Mouse (Mus musculus): ENCODE measurements around the gene Shroom2. TPM values are rescaled to one million over a fixed set of nuclear protein-coding genes. Genes with fewer than 3 reads are reported as not detected.
"Not testable (repeated sequence)": the region's sequence is repeated elsewhere in the genome, so short reads cannot be mapped to it uniquely, and the experiment has no call there.

Shroom2 gene
- polyA plus RNA-seq, 1 experiment from 2014 or later, result 26.5 TPM

GRCm38 (mm10) chrX:152716693-152717092, 52.6 kb downstream of the Shroom2 start:
- no peak overlapping the region for H3K4me3 ChIP-seq (ENCODE audit: low read depth, low read length)
- H3K27ac ChIP-seq (ENCODE audit: low read depth, low read length), result no peak overlapping the region
- no peak overlapping the region for H3K4me2 ChIP-seq (ENCODE audit: low read length)
- H3K9me3 ChIP-seq (replicated peaks; ENCODE audit: control insufficient read depth, low read length), result no peaks in the 10 kb centered on the region
- H3K9ac ChIP-seq (ENCODE audit: low read length), result no peak overlapping the region
- no peaks in the 10 kb centered on the region for H3K27me3 ChIP-seq (replicated peaks; ENCODE audit: control insufficient read depth, insufficient read depth, low read length)
- ATAC-seq, result no peak
- DNase-seq (ENCODE audit: low spot score), result no peak
- no peaks in the 10 kb centered on the region for H3K36me3 ChIP-seq (ENCODE audit: control insufficient read depth, insufficient read depth, low read length)
- H3K4me1 ChIP-seq (ENCODE audit: control insufficient read depth, insufficient read depth, low read length), result no peaks in the 10 kb centered on the region

GRCm38 (mm10) chrX:152710715-152711114, 58.5 kb downstream of the Shroom2 start:
- DNase-seq (ENCODE audit: low spot score); H3K36me3 ChIP-seq (ENCODE audit: control insufficient read depth, insufficient read depth, low read length); H3K27ac ChIP-seq (ENCODE audit: low read depth, low read length); H3K4me2 ChIP-seq (ENCODE audit: low read length); H3K4me3 ChIP-seq (ENCODE audit: low read depth, low read length); H3K4me1 ChIP-seq (ENCODE audit: control insufficient read depth, insufficient read depth, low read length); H3K9ac ChIP-seq (ENCODE audit: low read length); ATAC-seq; H3K9me3 ChIP-seq (replicated peaks; ENCODE audit: control insufficient read depth, low read length); H3K27me3 ChIP-seq (replicated peaks; ENCODE audit: control insufficient read depth, insufficient read depth, low read length): not testable (repeated sequence)
- 52% methylated on average over 2 of the region's 2 CpGs for WGBS

GRCm38 (mm10) chrX:152708359-152708758, 60.9 kb downstream of the Shroom2 start:
- 71% methylated on average over 4 of the region's 4 CpGs for WGBS
- no peak for ATAC-seq
- H3K4me1 ChIP-seq (ENCODE audit: control insufficient read depth, insufficient read depth, low read length), result no peaks in the 10 kb centered on the region
- H3K27me3 ChIP-seq (replicated peaks; ENCODE audit: control insufficient read depth, insufficient read depth, low read length), result no peaks in the 10 kb centered on the region
- no peak for DNase-seq (ENCODE audit: low spot score)
- H3K36me3 ChIP-seq (ENCODE audit: control insufficient read depth, insufficient read depth, low read length), result no peaks in the 10 kb centered on the region
- no peak overlapping the region for H3K4me2 ChIP-seq (ENCODE audit: low read length)
- H3K9me3 ChIP-seq (replicated peaks; ENCODE audit: control insufficient read depth, low read length), result no peaks in the 10 kb centered on the region
- H3K9ac ChIP-seq (ENCODE audit: low read length), result no peak overlapping the region
- H3K4me3 ChIP-seq (ENCODE audit: low read depth, low read length), result no peak overlapping the region
- no peak overlapping the region for H3K27ac ChIP-seq (ENCODE audit: low read depth, low read length)

DNA sequence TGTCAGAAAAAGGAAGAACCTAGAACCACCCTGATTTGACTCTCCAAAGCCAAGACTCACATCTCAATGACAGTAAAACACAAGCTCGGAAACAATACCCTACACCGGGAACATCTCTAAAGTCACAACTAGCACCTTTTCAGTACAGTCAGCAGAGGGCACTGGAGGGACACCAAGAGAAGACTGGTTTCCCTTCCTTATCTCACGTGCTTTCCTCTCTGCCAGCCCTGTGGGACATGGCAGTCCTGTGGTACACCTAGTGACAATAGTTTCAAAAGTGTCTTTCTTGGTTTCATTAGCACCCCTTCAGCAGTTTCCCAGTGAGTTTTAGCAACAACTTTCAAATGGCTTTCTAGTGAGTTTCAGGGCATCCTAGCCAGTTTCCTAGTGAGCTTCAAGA, 63.9 kb downstream of the Shroom2 start:
- 34% methylated on average over 3 of the region's 3 CpGs for WGBS

DNA sequence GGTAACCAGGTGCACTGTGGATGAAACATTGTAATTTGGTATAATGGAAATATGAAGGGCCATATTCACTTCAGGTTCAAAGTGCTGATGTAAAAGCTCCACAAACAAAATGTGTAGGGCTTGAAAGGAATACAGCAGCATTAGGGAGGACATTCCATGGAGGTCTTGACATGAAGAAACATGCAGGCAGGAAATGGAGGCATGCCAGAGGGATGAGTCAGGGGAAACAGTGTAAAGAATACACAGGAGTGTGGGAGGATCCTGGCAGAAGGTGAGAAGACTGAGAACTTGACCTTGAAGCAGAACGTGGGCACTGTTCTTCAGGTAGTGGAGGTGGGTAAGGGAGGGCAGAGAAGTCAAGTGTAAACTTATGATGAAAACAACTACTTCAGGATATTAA, 65.6 kb downstream of the Shroom2 start:
- no peak overlapping the region for H3K9ac ChIP-seq (ENCODE audit: low read length)
- H3K4me3 ChIP-seq (ENCODE audit: low read depth, low read length), result no peak overlapping the region
- H3K4me2 ChIP-seq (ENCODE audit: low read length), result no peak overlapping the region
- H3K27me3 ChIP-seq (replicated peaks; ENCODE audit: control insufficient read depth, insufficient read depth, low read length), result no peaks in the 10 kb centered on the region
- no peak for ATAC-seq
- H3K4me1 ChIP-seq (ENCODE audit: control insufficient read depth, insufficient read depth, low read length), result no peaks in the 10 kb centered on the region
- H3K27ac ChIP-seq (ENCODE audit: low read depth, low read length), result no peak overlapping the region
- DNase-seq (ENCODE audit: low spot score), result no peak
- no peaks in the 10 kb centered on the region for H3K36me3 ChIP-seq (ENCODE audit: control insufficient read depth, insufficient read depth, low read length)
- no peaks in the 10 kb centered on the region for H3K9me3 ChIP-seq (replicated peaks; ENCODE audit: control insufficient read depth, low read length)
- 95% methylated on average over 1 of the region's 1 CpGs for WGBS

More for the DNA sequence above, 63.9 kb downstream of the Shroom2 start:
- H3K4me2 ChIP-seq (ENCODE audit: low read length), result no peak overlapping the region
- no peaks in the 10 kb centered on the region for H3K4me1 ChIP-seq (ENCODE audit: control insufficient read depth, insufficient read depth, low read length)
- no peaks in the 10 kb centered on the region for H3K36me3 ChIP-seq (ENCODE audit: control insufficient read depth, insufficient read depth, low read length)
- no peak overlapping the region for H3K4me3 ChIP-seq (ENCODE audit: low read depth, low read length)
- ATAC-seq (peak; percentile 46; the same call in 1 of the 2 replicates), DNase-seq (ENCODE audit: low spot score) (peak; percentile 55)
- H3K9ac ChIP-seq (ENCODE audit: low read length), result no peak overlapping the region
- no peaks in the 10 kb centered on the region for H3K9me3 ChIP-seq (replicated peaks; ENCODE audit: control insufficient read depth, low read length)
- H3K27me3 ChIP-seq (replicated peaks; ENCODE audit: control insufficient read depth, insufficient read depth, low read length), result no peaks in the 10 kb centered on the region
- H3K27ac ChIP-seq (ENCODE audit: low read depth, low read length), result no peak overlapping the region

GRCm38 (mm10) chrX:152701679-152702078, 67.6 kb downstream of the Shroom2 start:
- Histone ChIP-seq H3K36me3 (ENCODE audit: control insufficient read depth, insufficient read depth, low read length) (no peaks in the 10 kb centered on the region), H3K9ac (ENCODE audit: low read length) (no peak overlapping the region), H3K27ac (ENCODE audit: low read depth, low read length) (no peak overlapping the region), H3K4me3 (ENCODE audit: low read depth, low read length) (no peak overlapping the region), H3K9me3 (replicated peaks; ENCODE audit: control insufficient read depth, low read length) (no peaks in the 10 kb centered on the region), H3K4me2 (ENCODE audit: low read length) (no peak overlapping the region), H3K4me1 (ENCODE audit: control insufficient read depth, insufficient read depth, low read length) (no peaks in the 10 kb centered on the region), H3K27me3 (replicated peaks; ENCODE audit: control insufficient read depth, insufficient read depth, low read length) (no peaks in the 10 kb centered on the region)
- 67% methylated on average over 3 of the region's 3 CpGs for WGBS
- DNase-seq (ENCODE audit: low spot score), result no peak
- ATAC-seq, result no peak

- no peaks in the 10 kb centered on the region for H3K4me1 ChIP-seq (ENCODE audit: control insufficient read depth, insufficient read depth, low read length)
- 31% methylated on average over 2 of the region's 2 CpGs for WGBS
- no peak overlapping the region for H3K4me3 ChIP-seq (ENCODE audit: low read depth, low read length)
- no peak overlapping the region for H3K9ac ChIP-seq (ENCODE audit: low read length)
- no peak overlapping the region for H3K4me2 ChIP-seq (ENCODE audit: low read length)
- no peaks in the 10 kb centered on the region for H3K9me3 ChIP-seq (replicated peaks; ENCODE audit: control insufficient read depth, low read length)
- H3K27me3 ChIP-seq (replicated peaks; ENCODE audit: control insufficient read depth, insufficient read depth, low read length), result no peaks in the 10 kb centered on the region
- no peaks in the 10 kb centered on the region for H3K36me3 ChIP-seq (ENCODE audit: control insufficient read depth, insufficient read depth, low read length)
- DNase-seq (ENCODE audit: low spot score), result no peak
- ATAC-seq, result no peak
- no peak overlapping the region for H3K27ac ChIP-seq (ENCODE audit: low read depth, low read length)
Observed at GRCm38 (mm10) chrX:152690788-152691291, 78.4 kb downstream of the Shroom2 start.

- H3K9me3 ChIP-seq (replicated peaks; ENCODE audit: control insufficient read depth, low read length), result no peaks in the 10 kb centered on the region
- ATAC-seq (no peak), DNase-seq (ENCODE audit: low spot score) (no peak)
- H3K4me1 ChIP-seq (ENCODE audit: control insufficient read depth, insufficient read depth, low read length), result no peaks in the 10 kb centered on the region
- H3K4me2 ChIP-seq (ENCODE audit: low read length), result no peak overlapping the region
- no peak overlapping the region for H3K27ac ChIP-seq (ENCODE audit: low read depth, low read length)
- no peak overlapping the region for H3K9ac ChIP-seq (ENCODE audit: low read length)
- 62% methylated on average over 2 of the region's 2 CpGs for WGBS
- H3K4me3 ChIP-seq (ENCODE audit: low read depth, low read length), result no peak overlapping the region
- H3K36me3 ChIP-seq (ENCODE audit: control insufficient read depth, insufficient read depth, low read length), result no peaks in the 10 kb centered on the region
- H3K27me3 ChIP-seq (replicated peaks; ENCODE audit: control insufficient read depth, insufficient read depth, low read length), result no peaks in the 10 kb centered on the region
Observed at GRCm38 (mm10) chrX:152679190-152679814, 90.0 kb downstream of the Shroom2 start.

- H3K9ac ChIP-seq (ENCODE audit: low read length), result no peak overlapping the region
- no peaks in the 10 kb centered on the region for H3K27me3 ChIP-seq (replicated peaks; ENCODE audit: control insufficient read depth, insufficient read depth, low read length)
- H3K4me1 ChIP-seq (ENCODE audit: control insufficient read depth, insufficient read depth, low read length), result no peaks in the 10 kb centered on the region
- 52% methylated on average over 3 of the region's 3 CpGs for WGBS
- DNase-seq (ENCODE audit: low spot score) (peak; percentile 61), ATAC-seq (no peak)
- no peaks in the 10 kb centered on the region for H3K9me3 ChIP-seq (replicated peaks; ENCODE audit: control insufficient read depth, low read length)
- no peaks in the 10 kb centered on the region for H3K36me3 ChIP-seq (ENCODE audit: control insufficient read depth, insufficient read depth, low read length)
- no peak overlapping the region for H3K4me3 ChIP-seq (ENCODE audit: low read depth, low read length)
- H3K4me2 ChIP-seq (ENCODE audit: low read length), result no peak overlapping the region
- H3K27ac ChIP-seq (ENCODE audit: low read depth, low read length), result no peak overlapping the region
Observed at GRCm38 (mm10) chrX:152676357-152676756, 92.9 kb downstream of the Shroom2 start.

All from forebrain, embryonic 14.5 days (tissue).